Comparison of ENCODE assay signal across 18 mouse cellular contexts in genomic region chr1:130737916-130738315, GRCm38 (mm10). TPM values are rescaled to one million over a fixed set of nuclear protein-coding genes. Genes with fewer than 3 reads are reported as not detected.
"Had no signal": no experiment of that assay in that cellular context is flagged by ENCODE, and none has a peak within 500 bp of the region (broad histone marks: within the 10 kb centered on the region; RNA-seq: fewer than 3 reads in every experiment).

No protein-coding gene starts in this region.

- DNase-seq: kidney, adult 2 months; kidney, postnatal 14 days; left cerebral cortex, postnatal 4 days; lung, adult 18-20 months; thymus, postnatal 4 days had no signal

- H3K4me3 ChIP-seq: kidney, embryonic 15.5 days; limb, embryonic 13.5 days; midbrain, embryonic 13.5 days; neural tube, embryonic 12.5 days; stomach, embryonic 15.5 days had no signal

- H3K27ac ChIP-seq: kidney, embryonic 15.5 days; limb, embryonic 13.5 days; midbrain, embryonic 13.5 days; neural tube, embryonic 12.5 days had no signal

- H3K36me3 ChIP-seq: kidney, embryonic 15.5 days; limb, embryonic 13.5 days; midbrain, embryonic 13.5 days; neural tube, embryonic 12.5 days had no signal

- H3K9me3 ChIP-seq: kidney, embryonic 15.5 days; limb, embryonic 13.5 days; midbrain, embryonic 13.5 days; neural tube, embryonic 12.5 days; stomach, embryonic 15.5 days had no signal

- H3K4me2 ChIP-seq: kidney, embryonic 15.5 days; limb, embryonic 13.5 days; midbrain, embryonic 13.5 days; neural tube, embryonic 12.5 days; stomach, embryonic 15.5 days had no signal

- H3K27me3 ChIP-seq: kidney, embryonic 15.5 days; limb, embryonic 13.5 days; midbrain, embryonic 13.5 days; neural tube, embryonic 12.5 days; stomach, embryonic 15.5 days had no signal

- H3K9ac ChIP-seq: kidney, embryonic 15.5 days; limb, embryonic 13.5 days; midbrain, embryonic 13.5 days; neural tube, embryonic 12.5 days; stomach, embryonic 15.5 days had no signal

- H3K4me1 ChIP-seq: limb, embryonic 13.5 days; neural tube, embryonic 12.5 days had no signal

RNA-seq across cellular contexts. Expression of gene Gm29427, which starts 22.3 kb away (rescaled TPM):
- total RNA-seq: left cerebral cortex, adult 18-20 months; left cerebral cortex, postnatal 10 days; left cerebral cortex, postnatal 4 days; megakaryocyte-erythroid progenitor cell, adult 5-6 weeks; neutrophil, adult 5-6 weeks had no signal
- polyA plus RNA-seq: kidney, adult 2 months; kidney, embryonic 15.5 days; large intestine, adult 2 months; limb, embryonic 13.5 days; lung, embryonic 16.5 days; neural tube, embryonic 12.5 days; spleen, adult 2 months; stomach, embryonic 15.5 days; thymus, postnatal 0 days had no signal
